Mouse (Mus musculus) monocyte, adult 5-6 weeks (primary cell): ENCODE results near the gene Gzmb. TPM values are rescaled to one million over a fixed set of nuclear protein-coding genes. Genes with fewer than 3 reads are reported as not detected.
A peak's percentile ranks its signal among the peaks of the same experiment; 100 is the strongest.
"Not testable (repeated sequence)": the region's sequence is repeated elsewhere in the genome, so short reads cannot be mapped to it uniquely, and the experiment has no call there.

ENCODE experiments used
- ATAC-seq: fragments of 153-309, 156-312 bp; replicated peaks from 2 replicates; pipeline ENCODE4 v1.8.0; 2017; ENCODE audit warnings: mild to moderate bottlenecking; ENCODE audit not compliant: low TSS enrichment, insufficient number of reproducible peaks, severe bottlenecking, poor library complexity, low FRiP score
- total RNA-seq: library from RNA; stranded (forward); fragments of 200-1000, 200-491, 200-594 nt; gene quantifications from 3 replicates; pipeline ENCODE4 v1.2.3, GENCODE M21; 2017

The Gzmb gene
- total RNA-seq, result 264 to 599 TPM (median 278 TPM) in 3 replicates

DNA sequence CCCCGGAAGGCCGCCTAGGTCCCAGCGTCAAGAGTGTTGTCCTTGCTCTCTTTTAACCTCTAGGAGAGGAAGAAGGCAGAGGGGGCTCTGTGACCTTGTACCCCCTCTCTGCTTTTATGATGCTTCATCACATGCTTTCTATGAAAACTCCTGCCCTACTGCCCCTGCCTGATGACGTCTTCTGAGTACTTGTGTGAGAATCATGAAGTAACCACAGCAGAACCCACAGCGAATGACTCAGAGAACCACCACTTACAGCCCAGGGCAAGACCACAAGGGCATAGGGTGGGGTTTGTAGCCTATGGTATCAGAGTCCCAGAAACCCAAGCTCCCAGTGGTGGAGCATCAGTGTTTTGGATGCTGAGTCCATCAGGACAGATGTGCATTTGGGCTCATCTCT is at the start of gene Gzmb:
TSS of gene Gzmb (minus strand) at position 108 of the 400 bp plus-strand sequence.
- peak; percentile 78 for ATAC-seq

DNA sequence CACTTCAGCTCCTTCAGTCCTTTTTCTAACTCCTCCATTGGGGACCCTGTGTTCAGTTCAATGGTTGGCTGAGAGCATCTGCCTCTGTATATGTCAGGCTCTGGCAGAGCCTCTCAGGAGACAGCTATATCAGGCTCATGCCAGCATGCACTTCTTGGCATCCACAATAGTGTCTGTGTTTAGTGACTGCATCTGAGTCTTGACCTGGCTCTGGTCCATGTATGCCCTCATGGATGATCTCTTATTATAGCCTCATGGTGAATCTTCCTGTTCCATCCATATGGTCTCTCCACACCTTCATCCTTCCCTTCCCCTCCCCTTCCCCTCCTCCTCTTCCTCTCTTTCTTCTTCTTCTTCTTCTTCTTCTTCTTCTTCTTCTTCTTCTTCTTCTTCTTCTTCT is 49.7 kb upstream of the Gzmb start:
- ATAC-seq, result not testable (repeated sequence)

DNA sequence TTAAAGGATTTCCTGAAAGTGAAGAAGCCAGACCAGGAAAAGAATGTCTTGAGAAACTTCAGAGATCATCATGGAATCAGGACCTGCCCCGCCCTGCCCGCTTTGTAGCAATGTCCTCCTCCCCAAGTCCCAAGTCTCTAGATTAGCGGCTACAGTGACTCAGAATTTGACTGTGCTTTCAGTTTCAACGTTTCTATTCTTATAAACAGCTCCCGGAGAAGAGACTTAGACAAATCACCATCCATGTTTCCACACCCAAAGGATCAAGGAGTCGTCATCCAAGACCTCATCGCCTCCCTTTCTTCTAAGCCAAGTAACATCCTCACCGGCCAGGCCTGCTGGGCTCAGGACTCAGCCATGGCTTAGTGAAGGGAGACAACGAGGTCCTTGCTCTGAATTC is 48.2 kb upstream of the Gzmb start:
- no peak for ATAC-seq

DNA sequence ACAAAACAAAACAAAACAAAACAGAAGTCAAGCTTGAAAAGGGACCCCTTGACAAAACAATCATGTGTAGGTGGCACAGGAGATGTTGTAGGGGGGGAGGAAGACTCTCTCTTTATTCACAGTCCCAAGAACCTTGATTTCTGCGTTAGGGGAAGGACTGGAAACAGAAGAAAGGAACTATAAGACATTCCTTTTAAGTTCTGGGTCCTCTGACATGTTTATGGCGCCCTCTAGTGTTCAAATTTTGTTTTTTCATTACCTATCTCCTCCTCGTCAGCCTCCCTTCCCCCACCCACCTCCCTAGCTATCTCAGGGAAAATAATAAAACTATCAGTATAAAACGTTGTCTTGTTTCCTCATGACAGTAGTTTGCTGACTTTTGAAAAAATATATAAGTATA is 42.1 kb upstream of the Gzmb start:
- 0 out of 2 replicates have a peak, but pooled peaks have one; percentile 56 for ATAC-seq

DNA sequence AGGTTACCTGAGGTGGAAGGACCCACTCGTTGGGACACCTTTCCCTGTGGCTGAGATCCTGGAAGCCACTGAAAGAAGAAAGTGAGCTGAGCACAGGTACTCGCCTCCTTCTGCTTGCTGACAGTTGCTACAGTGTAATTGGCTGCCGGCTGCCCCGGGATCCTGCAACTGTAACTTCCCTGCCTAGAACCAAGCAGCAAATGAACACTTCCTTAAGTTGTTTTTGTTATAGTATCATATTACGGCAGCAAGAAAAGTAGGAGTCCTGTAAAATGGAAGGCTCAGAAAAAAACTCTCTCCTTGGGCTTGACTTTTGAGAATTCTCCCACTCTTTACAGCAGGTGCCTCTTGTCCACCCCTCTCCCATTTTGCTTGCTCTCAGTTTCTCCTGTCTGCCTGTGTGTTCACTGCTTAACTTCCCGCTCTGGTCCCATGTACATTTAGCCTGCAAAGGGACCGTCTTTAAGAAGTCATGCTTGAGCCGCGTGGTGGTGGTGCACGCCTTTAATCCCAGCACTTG is 41.5 kb upstream of the Gzmb start:
- no peak for ATAC-seq

DNA sequence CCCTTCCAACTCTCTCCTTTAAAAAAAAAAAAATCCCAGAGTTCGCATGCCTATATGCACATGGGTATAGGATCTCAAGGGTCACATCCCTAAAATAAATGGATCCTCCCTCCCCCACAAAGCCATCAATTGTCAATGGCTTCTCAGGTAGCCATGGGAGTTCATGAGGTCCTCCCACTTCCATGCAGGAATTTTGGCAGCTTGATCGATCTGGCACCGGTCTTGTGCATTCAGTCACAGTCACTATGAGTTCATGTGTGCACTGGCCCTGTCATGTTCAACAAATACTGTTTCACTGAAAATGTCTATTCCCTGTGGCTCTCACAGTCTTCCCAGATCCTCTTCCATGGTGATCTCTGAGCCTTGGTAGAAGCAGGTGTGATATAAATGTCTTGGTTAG is 40.0 kb upstream of the Gzmb start:
- no peak for ATAC-seq

DNA sequence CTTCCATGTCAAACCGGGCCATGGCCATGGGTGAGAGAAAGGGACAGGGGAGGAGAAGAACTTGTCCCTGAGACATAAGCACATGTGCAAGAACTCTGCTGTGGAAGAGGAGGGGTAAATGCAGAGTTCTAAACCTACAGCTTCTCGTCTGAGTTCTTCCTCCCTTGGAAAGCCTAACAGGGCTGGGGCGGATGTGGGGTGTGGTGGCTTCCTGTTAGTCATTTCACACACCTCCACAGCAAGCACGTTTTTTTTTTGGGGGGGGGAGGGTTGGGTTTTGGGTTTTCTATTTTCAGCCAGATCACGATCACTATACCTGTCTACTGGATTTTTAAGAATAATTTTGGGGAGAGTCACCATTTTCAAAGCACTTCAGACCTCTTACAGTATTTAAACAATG is 34.7 kb upstream of the Gzmb start:
- ATAC-seq, result no peak

DNA sequence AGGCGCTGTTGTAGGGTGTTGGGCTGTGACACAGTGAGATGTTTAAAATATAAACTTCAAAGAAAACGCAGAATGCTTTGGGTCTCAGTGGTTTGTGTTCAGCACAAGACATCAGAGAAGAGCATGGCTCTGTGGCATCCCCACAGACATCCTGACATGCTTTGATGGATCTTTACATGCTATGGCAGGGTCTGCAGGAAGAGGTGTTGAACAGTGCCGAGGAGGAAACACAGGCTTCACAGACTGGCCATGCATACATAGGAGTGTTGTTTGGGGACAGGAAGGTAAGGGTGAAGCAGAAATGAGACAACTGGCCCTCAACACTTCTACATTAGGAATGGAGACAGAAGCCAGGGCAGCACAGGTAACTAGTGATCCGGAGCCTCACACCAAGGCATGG is 34.0 kb upstream of the Gzmb start:
- ATAC-seq, result no peak

DNA sequence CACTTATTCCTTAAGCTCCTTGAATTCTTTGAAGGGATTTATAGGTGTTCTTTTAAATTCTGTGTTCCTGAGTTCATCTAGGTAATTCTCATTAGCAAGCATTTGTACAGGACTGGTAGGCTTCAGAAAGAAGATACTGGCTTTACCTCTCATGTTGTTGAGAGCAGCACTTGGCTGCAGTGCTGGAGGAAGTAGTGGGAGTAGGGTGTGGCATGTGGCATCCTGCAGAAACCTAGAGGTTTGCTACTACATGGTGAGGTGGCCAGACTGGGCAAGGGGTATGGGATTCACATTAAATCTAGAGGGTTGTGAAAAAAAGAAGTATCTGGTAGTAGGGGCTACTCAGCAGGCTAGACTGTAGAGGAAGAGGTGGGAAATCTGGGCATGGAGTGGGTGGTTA is 31.1 kb upstream of the Gzmb start:
- no peak for ATAC-seq

DNA sequence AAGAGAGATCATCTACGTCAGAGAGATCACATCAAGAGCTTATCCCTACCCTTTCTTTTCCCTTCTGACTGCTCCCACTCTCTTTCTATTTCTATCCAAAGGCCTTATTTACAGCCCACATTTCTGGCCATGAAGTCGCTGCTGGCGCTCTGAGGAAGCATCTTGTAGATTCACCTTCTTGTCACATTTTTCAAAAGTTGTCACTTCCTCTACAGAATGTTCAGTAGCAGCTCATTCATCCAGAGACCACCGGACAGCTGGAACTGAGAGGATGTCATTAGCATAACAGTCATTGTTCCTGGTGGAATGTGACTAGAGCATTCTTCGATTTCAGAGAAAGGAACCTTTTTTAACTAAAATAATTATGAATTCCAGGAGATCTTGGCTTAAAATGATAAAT is 26.6 kb upstream of the Gzmb start:
- no peak for ATAC-seq

DNA sequence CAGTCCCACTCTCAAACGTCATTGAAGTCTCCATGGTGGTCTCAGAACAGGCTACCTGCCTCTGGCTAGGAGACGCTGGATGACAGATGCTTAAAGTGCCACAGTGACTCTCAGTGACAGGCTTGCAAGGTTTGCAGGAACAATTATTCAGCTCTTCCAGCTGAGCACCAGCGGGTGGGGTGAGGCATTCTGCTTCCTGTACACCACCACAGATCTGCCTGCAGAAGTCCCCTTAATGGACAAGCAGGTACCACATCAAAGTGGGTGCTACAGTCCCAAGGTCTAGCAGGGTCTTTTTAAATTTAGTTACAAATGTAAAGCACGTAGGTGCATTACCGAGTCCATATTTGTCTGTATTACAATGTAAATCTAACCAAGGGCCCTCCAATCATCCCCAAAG is 25.7 kb upstream of the Gzmb start:
- no peak for ATAC-seq

DNA sequence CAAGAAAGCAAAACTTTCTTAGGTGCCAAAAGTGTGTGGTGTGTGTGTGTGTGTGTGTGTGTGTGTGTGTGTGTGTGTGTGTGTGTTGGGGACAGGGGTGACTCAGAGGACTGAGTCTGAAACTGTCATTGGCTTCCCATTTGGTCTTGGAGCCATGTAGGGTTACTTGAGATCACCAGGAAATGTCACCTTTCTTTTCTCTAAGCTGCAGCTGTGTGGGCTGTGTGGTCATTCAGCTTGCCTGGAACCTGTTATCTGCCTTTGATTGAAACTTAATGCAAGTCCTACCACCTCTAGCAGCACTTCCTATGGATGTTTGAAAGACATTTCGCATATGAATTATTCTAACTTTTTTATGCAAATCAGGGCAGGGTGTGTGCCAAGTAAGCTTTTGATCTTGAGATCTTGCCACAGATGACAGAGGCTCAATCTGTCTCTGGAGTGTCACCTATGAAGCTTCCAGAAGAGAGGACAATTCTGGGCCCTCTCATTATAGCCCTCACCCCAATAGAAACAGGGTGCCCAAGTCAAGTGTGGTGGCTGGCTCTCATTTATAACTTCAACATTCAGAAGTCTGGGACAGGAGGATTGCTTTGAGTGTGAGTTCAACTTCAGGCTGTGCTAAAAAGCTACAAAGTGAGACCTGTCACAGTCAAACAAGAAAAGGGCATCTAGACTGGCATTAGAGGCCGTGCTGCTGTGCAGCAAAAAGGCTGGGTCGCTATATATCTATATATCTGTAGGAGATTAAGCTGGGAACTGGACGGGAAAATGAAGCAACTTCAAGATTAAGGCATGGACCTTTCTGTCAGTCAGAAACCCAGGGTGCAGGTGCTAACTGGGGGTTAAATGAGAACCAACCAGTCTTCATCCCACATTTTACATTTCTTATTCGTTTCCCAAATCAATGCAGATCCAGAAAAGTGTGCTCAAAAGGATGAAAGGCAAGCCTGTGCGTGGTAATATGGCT is 22.6 kb upstream of the Gzmb start:
- ATAC-seq, result peak; percentile 61; the same call in 1 of the 2 replicates

DNA sequence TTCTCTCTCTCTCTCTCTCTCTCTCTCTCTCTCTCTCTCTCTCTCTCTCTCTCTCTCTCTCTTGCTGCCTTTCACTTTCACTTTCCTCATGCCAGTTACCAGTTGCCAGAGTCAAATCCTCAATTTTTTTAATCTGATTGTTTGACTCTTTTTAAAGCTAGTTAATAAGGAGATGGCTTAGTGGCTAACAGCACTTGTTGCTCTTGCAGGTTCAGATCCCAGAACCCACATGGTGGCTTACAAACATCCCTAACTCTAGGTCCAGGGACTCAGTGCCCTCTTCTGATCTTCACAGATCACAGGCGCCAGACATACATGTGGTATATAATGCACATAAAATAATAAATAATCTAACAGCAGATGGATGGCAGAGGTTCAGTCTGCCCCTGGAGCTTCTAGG is 21.8 kb upstream of the Gzmb start:
- ATAC-seq, result no peak

DNA sequence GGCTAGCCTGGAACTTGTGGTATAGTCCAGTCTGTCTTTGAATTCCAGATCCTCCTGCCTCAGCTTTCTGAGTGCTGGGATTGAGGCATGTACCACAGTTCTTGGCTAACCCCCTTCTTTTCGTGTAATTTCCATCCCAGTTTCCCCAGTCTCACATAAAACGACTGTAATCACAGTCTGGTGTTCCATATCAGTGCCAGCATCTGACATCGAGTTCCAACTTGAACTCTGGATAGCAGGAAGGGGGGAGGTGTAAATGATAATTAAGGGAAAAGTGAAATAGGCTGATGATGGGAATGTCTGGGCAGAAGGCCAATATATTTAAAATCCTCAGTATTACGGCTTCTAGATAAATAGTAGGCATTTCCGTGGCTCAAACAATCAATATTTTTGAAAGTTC is 19.0 kb upstream of the Gzmb start:
- ATAC-seq, result no peak

DNA sequence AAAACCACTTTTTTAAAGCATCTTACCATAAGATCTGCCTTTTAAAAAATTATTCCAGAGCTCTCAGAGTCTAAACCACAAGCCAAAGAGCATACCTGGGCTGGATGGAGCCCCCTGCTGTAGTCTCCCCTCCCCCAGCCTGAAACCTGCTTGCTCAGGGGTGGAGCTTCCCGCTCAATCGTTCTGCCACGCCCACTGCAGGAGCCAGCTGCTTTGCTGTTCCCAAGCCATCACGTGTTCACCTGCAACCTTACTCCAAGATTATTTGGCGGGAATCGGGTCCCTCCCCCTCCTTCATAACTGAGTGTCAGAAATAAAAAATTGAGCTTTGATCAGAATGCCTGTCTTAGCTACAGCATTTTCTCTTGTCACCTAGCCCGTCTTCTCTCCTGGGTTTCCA is 16.6 kb upstream of the Gzmb start:
- ATAC-seq, result not testable (repeated sequence)

DNA sequence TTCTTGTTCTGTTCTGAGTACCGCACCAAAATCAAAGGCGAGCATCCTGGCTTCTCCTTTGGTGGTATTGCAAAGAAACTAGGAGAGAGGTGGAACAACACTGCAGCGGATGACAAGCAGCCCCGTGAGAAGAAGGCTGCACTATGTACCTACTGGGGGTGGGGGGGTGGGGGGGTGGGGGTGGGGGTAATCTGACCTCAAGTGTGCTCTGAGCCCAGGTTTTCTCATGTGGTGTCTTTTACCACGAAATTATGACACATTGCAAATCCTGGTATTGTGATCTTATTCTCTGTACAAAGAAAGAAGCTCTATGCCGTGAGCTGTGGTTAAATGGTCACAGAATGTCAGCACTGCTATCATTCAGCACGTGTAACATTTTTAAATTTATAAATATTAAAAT is 14.0 kb upstream of the Gzmb start:
- ATAC-seq, result not testable (repeated sequence)

DNA sequence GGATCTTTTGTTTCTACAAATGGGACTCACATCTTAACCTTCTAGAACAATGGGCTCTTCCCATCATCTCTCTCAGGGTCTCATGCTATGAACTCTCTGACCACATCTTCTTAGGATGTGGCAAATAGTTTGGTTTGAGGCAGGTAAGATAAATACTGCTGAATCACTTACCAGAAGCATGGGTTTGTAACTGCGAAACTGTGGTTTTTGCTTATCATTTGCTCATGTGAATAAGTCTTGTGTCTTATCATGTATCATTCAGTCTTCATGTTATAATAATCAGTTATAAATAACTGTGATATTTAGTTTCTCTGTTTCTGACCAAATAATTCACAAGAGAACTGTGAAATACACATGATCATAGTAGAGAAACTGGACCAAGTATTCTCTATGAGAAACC is 4.0 kb upstream of the Gzmb start:
- ATAC-seq, result no peak

DNA sequence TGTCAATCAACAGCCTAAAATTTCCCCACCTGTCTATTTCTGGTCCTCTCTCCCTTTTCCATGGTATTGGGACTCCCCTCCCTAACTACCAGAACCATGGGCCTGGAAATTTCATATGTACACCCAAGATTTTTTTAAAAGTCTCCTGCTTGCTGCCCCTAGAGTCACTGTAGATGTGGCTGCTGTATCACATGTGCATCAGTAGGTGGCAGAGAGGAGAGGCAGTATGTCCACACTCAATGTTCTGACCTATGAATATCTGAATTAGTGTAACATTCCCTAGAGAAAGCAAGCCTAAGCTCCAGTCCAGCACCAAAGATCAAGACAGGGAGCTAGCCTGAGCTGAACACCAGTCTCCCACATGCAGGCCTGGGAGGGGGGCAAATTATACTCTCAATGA is 21.7 kb downstream of the Gzmb start:
- ATAC-seq, result no peak

DNA sequence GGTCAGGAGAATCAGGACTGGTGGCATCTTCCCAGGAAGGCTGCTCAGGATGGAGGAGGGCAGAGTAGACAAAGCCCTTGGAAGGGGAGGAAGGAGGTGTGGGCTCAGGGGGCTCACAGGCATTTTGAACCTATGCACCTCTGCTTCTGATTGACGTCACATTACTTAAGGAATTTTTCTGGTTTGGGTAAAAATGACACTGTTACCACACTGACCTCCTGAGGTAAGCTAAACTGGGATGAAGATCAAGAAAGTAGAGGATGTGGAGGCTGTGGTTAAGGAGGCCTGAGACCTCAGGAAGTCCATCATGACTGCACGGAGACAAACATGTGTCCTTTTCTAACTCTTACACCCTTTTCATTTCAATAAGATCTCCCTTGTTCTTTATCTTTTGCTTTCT is 27.5 kb downstream of the Gzmb start, which contains the start of gene Gzmc:
TSS of gene Gzmc (minus strand) at position 101 of the 400 bp plus-strand sequence.
- ATAC-seq, result no peak

DNA sequence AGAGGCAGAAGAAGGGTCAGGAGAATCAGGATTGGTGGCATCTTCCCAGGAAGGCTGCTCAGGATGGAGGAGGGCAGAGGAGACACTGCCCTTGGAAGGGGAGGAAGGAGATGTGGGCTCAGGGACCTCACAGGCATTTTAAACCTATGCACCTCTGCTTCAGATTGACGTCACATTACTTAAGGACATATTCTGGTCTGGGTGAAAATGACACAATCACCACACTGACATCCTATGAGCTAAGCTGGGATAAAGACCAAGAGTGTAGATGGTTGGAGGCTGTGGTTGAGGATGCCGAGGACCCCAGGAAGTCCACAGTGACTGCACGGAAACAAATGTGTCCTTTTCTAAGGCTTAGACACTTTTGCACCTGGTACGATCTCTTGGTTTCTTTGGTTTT is 50.7 kb downstream of the Gzmb start, which contains the start of gene Gzmf:
TSS of gene Gzmf (minus strand) at position 101 of the 400 bp plus-strand sequence.
- ATAC-seq, result no peak
